Mouse (Mus musculus) lung, adult 18-20 months (tissue): Measurements from ENCODE around the gene Sectm1b.
A peak's percentile ranks its signal among the peaks of the same experiment; 100 is the strongest.

Experiments used
- DNase-seq, 2 experiments: peaks; one replicate each; pipeline ENCODE4 v3.0.0; 2022; ENCODE audit warnings: mixed read lengths in 2 of 2

Sectm1b gene

DNA sequence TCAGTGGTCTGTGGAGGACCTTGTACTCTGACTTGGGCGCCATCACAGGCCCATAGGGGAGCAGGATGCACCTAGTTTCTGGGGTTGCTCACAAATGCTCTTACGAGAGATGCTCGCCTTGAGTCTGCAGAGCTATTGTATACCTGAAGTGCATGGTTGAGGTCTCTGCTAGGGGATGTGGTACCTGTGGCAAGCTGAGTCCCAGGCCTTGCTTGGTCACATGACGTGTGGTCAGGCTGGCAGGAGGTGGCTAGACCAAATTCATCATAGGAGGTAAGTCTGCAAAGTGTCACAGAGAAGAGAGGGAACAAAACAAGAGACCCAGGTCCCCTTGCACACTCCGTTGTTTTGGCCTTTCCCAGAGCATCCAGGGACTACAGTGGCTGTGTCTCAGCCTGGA lies 43.9 kb downstream of the Sectm1b start:
- DNase-seq = no peak

DNA sequence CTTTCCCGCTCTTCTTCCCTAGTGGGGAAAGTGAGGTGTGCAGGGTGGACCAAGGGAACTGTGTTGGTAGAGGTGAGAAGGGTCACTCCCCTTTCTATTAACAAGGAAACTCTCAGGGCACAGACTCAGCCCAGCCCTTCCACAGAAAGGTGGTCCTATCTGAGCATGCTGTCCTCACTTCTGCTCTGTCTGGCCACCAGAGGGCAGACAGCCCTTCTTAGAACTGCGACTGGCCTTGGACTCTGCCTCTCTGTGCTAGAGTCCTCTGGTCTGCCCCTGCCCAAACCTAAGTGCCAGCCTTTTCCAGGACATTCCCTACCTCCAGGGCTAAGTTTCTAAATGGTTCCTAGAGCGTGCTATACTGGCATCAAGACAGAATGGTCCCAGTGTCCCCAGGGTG lies 45.7 kb downstream of the Sectm1b start:
- DNase-seq = peak; percentile 54 to 64

DNA sequence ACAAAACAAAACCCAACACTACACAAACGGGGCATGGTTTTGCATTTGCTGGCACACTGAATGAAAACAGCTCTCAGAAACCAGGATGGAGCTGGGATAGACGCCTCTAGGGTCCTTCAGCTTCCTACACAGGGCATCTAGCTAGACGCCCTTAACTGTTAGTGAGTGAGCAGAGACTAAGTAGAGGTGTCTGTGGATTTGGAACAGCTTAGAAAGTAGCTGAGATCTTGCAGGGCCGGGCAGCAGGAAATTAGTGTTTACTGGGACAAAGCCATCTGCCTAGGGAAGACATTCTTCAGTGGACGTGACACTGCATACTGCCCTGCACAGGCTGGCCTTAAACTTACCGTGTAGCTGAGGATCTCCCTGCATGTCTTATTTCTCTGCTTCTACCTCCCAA lies 47.9 kb downstream of the Sectm1b start:
- DNase-seq = peak in 1 of 2 experiments; percentile 30

DNA sequence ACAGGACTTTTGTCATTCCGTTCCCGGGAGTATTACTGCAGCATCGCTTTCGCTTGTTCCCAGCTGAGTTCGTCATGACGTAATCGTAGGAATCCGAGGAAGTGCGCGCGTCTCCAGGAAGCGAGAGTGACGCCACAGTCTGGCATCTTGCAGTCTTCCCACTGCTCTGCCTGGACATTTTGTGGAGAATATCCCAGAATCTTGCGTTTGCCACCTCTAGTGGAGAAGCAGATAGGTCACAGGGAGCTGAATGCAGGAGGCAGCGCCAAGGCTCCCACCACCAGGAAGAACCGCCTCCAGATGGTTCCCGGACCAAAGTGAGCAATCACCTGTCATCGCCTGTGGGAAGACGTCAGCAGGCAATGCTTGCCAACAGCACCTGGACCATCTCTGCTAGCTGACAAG lies 48.5 kb downstream of the Sectm1b start:
- DNase-seq = peak; percentile 60 to 78

DNA sequence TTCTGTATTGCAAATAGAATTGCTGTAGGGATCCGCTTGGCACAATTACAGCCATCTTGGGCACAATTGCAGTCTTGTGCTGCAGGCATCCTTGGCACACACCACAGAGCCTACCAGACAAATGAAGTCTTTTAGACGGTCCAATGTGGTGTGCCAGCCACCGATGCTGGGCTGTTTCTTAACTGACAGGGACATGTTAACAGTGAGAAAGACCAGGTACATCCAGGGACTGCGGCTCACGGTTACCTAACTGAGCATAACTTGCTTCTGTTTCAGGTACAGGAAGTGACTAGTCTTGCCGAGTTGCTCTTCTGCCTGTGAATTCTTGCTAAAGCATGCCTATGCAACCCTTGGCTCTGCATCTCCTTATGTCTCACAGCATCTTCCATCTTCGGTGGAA lies 49.7 kb downstream of the Sectm1b start:
- no peak for DNase-seq

DNA sequence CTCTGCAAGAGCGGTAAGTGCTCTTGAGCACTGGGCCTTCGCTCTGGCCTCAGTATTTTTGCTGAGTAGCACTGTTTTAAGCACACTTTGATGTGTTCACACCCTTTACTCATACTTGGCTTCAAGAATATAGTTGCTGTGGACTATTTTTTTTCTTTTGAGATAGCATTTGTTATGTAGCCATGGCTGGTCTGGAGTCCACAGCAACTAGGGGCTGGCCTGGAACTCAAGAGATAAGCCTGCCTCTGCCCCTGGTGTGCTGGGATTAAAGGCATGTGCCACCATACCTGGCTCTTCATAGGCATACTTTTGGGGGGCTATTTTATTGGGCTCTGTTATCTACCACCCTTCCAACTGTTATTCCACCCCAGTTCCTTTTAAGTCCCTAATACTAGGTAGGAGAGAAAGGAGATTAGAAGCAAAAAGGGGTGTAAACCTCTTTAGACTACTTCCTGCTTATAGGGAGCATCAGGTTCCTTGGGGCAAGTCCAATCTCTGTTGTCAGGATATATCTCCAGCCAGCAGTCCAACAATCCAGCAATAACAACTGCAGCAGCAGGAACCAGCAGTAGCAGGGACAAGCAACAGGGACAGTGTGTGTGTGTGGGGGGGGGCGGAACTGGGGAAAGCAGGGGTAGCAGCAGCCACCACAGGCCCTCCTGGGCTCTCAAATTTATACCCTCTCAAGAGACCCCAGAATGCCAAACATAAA lies 53.2 kb downstream of the Sectm1b start:
- DNase-seq = no peak

DNA sequence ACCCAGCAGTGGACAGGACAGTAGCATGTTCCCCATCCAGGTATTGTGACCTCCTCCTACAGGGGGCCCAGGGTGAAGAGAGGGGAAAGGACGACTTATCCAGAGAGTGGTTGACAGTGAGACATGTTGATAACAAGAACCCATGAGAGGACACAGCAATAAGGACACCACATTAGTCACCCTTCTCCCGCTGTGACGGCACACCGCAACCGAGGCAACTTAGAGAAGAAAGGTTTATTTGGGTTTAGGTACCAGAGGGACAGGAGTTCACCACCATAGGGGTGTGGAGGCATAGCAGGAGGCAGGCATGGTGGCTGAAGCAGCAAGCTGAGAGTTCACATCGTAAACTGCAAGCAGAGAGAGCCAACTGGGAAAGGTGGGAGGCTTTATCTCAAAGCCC lies 57.2 kb downstream of the Sectm1b start:
- DNase-seq = no peak

DNA sequence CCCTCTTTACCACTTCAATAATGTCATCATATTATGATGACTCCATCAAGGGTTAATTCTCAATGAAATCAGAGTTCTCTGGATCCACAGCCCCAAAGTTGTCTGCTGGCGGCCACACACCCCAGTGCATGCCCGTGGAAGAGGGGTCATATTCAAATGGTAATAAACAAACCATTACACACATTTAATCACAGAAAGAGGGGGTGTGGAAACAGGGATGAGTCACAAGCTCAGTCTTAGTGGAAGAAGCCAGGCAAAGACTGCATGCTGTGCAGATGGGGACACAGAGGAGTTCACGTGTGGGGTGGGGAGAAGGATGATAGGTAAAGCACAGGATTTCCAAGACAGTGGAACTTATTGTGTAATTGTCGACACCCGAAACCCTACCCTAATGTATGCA lies 59.1 kb downstream of the Sectm1b start:
- DNase-seq = no peak
